Mouse (Mus musculus) erythroblast, embryonic 14.5 days (primary cell): ENCODE measurements around the gene Uqcr10.

ENCODE experiments used
- GATA1 ChIP-seq: IDR thresholded peaks from 2 replicates; pipeline ENCODE4 v1.6.1; 2012; ENCODE audit warnings: low read length, inconsistent platforms, mixed read lengths
- TAL1 ChIP-seq: IDR thresholded peaks from 3 replicates; pipeline ENCODE4 v1.6.1; 2012; ENCODE audit warnings: low read length, inconsistent platforms, mixed read lengths

DNA sequence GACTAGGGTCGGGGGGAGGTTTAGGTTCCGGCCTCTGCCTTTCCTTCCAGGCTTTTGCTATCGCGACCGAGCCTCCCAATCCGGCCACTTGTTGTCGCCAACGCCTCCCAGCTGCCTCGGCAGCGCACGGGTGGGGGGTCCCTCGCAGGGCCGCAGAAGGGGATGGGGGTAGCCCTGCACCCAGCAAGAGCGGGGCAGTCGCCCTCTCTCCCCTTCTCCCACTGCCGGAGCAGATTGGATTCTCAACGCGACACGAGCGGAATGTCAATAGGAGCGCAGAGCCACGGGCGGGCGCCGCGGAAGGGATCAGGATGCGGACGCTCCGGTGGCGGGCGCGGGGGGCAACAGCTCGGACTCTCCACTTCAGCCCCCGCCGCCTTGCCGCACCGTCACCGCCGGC, 41.8 kb upstream of the Uqcr10 start:
- no peak for TF ChIP-seq GATA1
- no peak for TF ChIP-seq TAL1
